Mouse (Mus musculus): ENCODE measurements at regions not wholly inside any gene's neighbourhood (a gene's known extent, or its start where the extent isn't known, plus 50 kb on each side); places are given as distances from the start of the nearest gene placed in this dataset.
"Not testable (repeated sequence)": the region's sequence is repeated elsewhere in the genome, so short reads cannot be mapped to it uniquely, and the experiment has no call there.

DNA sequence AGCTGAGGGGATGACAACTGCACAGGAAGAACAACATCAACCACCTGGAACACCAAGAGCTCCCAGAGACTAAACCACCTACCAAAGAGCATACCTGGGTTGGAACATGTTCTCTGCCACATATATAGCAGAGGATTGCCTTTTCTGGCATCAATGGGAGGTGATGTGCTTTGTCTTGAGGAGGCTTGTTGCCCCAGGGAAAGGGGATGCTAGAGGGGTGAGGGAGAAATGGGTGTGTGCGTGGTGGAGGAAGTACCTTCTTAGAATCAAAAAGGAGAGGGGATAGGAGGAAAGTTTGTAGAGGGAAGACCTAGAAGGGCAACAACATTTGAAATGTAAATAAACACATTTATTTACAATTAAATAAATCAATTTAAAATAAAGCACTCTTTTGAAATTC is 358.5 kb upstream of the Pfkp start:
- H3K4me3 ChIP-seq, result no peak overlapping the region
- H3K9ac ChIP-seq, result no peak overlapping the region
- no peak overlapping the region for H3K27ac ChIP-seq
- no peak for ATAC-seq (ENCODE audit: low FRiP score)
- H3K4me1 ChIP-seq, result no peaks in the 10 kb centered on the region
- no peaks in the 10 kb centered on the region for H3K9me3 ChIP-seq (replicated peaks)
- H3K27me3 ChIP-seq, result no peaks in the 10 kb centered on the region
- 79% methylated on average over 1 of the region's 1 CpGs for WGBS
- no peaks in the 10 kb centered on the region for H3K36me3 ChIP-seq
- no peak overlapping the region for H3K4me2 ChIP-seq (replicated peaks)

DNA sequence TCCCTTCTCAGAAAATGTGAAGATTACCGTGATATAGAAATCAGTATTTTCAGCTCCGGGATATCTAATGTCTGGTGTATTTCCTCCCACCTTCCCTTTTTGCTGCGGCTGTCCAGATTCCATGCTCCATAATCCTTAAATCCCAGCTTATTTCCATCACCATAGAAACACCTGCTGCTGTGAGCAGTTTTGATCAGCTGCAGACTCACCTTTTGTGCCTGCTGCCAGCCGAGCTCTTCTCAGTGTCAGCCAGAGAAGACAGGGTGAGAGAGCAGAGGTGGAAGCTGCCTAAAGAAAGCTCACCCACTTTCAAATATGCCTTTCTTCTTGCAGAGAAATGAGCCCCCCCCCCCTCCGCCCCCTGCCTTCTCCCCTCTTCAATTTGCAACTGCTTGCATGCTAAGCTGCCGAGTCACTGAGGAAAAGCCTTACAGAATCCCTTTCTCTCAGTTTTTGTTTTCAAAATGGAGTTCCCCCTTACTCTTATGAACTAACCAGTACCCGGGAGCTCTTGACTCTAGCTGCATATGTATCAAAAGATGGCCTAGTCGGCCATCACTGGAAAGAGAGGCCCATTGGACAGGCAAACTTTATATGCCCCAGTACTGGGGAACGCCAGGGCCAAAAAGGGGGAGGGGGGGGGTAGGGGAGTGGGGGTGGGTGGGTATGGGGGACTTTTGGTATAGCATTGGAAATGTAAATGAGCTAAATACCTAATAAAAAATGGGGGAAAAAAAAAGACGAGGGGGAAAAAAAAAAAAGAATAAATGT is 350.1 kb upstream of the Pfkp start:
- 47% methylated on average over 10 of the region's 10 CpGs for WGBS

DNA sequence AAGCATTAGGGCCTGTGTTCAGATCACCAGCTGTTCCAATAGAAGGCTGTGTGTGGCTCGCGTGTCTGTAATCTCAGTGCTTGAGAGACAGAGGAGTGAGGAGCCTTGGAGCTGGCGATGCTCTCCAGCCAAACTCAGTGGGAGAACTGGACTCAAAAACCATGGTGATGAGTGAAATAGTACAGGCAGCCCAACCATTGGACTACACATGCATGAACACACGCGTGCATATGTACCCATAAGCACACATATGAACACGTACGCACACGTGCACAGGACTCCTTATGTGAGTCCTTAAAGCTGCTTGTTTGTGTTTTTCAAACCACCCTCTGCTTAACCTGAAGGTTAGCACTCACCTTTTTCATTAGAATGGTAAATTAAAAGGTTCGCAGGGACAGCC is 349.5 kb upstream of the Pfkp start:
- Histone ChIP-seq H3K4me2 (replicated peaks) (no peak overlapping the region), H3K27ac (no peak overlapping the region), H3K4me1 (no peaks in the 10 kb centered on the region), H3K4me3 (no peak overlapping the region), H3K9me3 (replicated peaks) (no peaks in the 10 kb centered on the region), H3K9ac (no peak overlapping the region), H3K36me3 (no peaks in the 10 kb centered on the region), H3K27me3 (no peaks in the 10 kb centered on the region)
- ATAC-seq (ENCODE audit: low FRiP score), result no peak
- 81% methylated on average over 9 of the region's 9 CpGs for WGBS

More for the DNA sequence above, 350.1 kb upstream of the Pfkp start:
- H3K9me3 ChIP-seq (replicated peaks); H3K36me3 ChIP-seq; H3K4me2 ChIP-seq (replicated peaks); H3K9ac ChIP-seq; H3K27ac ChIP-seq; H3K27me3 ChIP-seq; H3K4me1 ChIP-seq; H3K4me3 ChIP-seq; ATAC-seq (ENCODE audit: low FRiP score): not testable (repeated sequence)

DNA sequence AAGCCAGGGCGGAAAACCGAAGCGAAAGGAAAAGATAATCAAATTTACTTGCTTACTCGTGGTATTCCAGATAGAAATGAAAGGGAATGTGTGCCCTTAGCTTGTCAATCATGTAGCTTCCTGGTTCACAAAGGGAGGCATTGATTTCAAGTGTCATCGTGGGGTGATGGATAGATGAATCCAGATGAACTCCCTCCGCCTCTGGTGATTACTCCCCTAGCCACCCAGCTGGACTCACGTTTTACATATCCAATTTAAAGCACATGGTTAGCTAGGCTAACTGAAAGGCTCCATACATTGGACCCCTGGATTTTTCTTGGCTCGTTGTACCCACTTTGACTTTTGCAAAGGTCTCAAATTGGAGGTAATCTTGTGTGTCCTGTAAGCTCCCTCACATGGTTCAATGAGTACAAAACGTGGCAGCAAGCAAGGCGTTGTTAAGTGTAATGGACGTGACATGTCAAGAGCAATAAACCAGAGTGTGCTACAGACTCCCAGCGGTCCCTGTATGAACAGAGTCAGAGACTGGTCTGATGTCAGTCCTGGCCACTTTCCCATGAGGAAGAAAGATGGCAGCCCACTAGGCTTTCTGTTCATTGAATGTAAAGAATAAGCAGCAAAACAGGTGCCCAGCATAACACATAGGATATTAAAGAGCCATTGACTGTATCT is 343.9 kb upstream of the Pfkp start:
- H3K9ac ChIP-seq, result no peak overlapping the region
- no peak overlapping the region for H3K4me2 ChIP-seq (replicated peaks)
- peak overlapping the region; percentile 40; the same call in 1 of the 2 replicates for H3K27ac ChIP-seq
- WGBS, result 44% methylated on average over 12 of the region's 12 CpGs
- H3K36me3 ChIP-seq, result no peaks in the 10 kb centered on the region
- peaks cover 5% of the 10 kb centered on the region; the same call in 1 of the 2 replicates for H3K4me1 ChIP-seq
- ATAC-seq (ENCODE audit: low FRiP score), result peak; percentile 58
- no peaks in the 10 kb centered on the region for H3K27me3 ChIP-seq
- H3K9me3 ChIP-seq (replicated peaks), result no peaks in the 10 kb centered on the region
- no peak overlapping the region for H3K4me3 ChIP-seq

DNA sequence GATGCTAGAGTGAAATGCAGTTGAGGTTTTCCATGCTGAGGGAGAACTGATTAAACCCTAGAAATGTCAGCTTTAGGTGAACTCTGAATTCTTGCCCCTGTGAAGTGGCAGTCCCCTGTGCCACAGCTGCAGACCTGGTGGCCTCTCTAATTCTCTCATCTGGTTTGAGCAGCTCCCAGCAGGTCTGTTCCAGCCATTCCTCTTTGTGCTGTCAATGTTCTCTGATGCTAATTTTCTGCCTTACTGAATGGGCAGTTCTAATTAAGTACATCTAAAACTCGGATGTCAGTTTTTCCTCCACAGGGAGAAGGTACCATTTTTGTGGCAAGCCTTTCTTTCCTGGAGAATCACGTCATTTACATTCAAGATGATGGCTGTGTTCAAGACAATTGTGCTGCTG is 343.1 kb upstream of the Pfkp start:
- WGBS, result 9% methylated on average over 2 of the region's 2 CpGs
- H3K4me2 ChIP-seq (replicated peaks), result no peak overlapping the region
- H3K9ac ChIP-seq, result no peak overlapping the region
- H3K4me3 ChIP-seq, result no peak overlapping the region
- H3K27me3 ChIP-seq, result no peaks in the 10 kb centered on the region
- H3K36me3 ChIP-seq, result no peaks in the 10 kb centered on the region
- peaks cover 5% of the 10 kb centered on the region; the same call in 1 of the 2 replicates for H3K4me1 ChIP-seq
- no peaks in the 10 kb centered on the region for H3K9me3 ChIP-seq (replicated peaks)
- H3K27ac ChIP-seq, result 0 out of 2 replicates have a peak overlapping the region, but pooled peaks have one; percentile 40
- peak; percentile 76 for ATAC-seq (ENCODE audit: low FRiP score)

DNA sequence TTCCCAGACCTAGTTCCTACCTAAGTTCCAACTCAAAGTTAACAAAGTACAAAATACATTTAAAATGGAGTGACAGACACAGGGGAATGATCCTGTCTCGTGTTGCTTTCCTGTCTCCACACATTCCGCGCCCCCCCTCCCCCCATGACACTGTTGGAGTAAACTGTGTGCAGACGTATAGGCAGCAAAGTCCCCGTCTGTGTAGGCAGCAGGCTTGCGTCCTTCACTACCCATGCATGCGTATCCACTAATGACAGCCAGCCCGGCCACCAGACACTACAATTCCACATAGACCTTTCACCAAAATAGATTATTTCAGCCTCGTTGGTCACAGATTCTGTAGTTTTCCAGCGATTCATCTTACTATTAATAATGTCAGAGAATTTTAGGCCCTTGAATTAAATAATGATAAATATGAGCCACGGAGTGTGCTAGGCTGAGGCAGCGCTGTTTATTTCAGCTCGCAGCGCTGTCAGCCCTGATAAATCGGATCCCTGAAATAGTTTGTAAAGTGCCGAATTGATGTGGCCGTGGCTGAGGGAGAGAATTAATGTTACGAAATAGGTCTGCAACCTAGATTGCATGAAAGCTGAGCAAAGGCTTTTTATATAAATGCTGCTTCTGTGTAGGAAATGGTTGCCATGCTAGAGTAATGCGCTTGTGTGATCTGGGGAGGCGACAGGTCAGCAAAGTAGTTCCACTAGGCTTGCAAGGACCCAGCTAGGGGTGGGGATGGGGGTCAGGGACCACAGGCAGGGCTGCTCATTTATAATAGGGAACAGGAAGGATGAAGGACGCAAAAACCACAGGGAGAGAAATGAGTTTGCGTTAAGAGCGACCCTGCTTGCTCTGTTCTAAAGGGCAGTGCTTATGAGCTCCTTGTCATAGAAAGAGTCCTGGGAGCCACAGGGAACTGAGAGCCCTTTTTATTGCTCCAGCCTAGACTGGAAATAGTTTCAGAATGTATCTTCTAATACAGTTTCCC is 336.7 kb upstream of the Pfkp start:
- WGBS, result 54% methylated on average over 23 of the region's 23 CpGs
- H3K27me3 ChIP-seq, result no peaks in the 10 kb centered on the region
- no peaks in the 10 kb centered on the region for H3K9me3 ChIP-seq (replicated peaks)
- no peaks in the 10 kb centered on the region for H3K36me3 ChIP-seq
- H3K4me2 ChIP-seq (replicated peaks), result no peak overlapping the region
- H3K27ac ChIP-seq, result peak overlapping the region; percentile 17; the same call in 1 of the 2 replicates
- ATAC-seq (ENCODE audit: low FRiP score), result peak; percentile 78
- no peak overlapping the region for H3K9ac ChIP-seq
- H3K4me1 ChIP-seq, result no peaks in the 10 kb centered on the region
- no peak overlapping the region for H3K4me3 ChIP-seq

DNA sequence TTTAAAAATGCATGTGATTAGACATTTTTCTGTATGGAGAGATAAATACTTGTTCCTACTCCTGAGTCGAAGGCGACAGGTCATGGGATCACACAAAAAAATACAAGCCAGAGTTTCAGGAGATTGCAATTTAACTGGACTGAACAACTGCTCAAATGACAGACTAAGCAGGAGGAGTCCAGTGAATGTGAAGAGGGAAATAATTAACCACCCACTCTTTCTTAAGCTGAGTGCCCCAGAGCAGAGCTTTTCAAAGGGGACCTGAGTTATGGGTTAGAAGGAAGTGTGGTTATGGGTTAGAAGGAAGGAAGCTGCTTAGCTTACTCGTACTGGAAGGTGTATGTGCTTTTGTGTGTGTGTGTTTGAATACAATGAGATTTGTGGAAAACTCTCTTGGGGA is 307.1 kb upstream of the Pfkp start:
- H3K4me3 ChIP-seq, result no peak overlapping the region
- no peak overlapping the region for H3K27ac ChIP-seq
- WGBS, result 66% methylated on average over 3 of the region's 3 CpGs
- H3K27me3 ChIP-seq, result no peaks in the 10 kb centered on the region
- no peaks in the 10 kb centered on the region for H3K4me1 ChIP-seq
- no peaks in the 10 kb centered on the region for H3K9me3 ChIP-seq (replicated peaks)
- no peak overlapping the region for H3K4me2 ChIP-seq (replicated peaks)
- no peaks in the 10 kb centered on the region for H3K36me3 ChIP-seq
- no peak for ATAC-seq (ENCODE audit: low FRiP score)
- no peak overlapping the region for H3K9ac ChIP-seq

DNA sequence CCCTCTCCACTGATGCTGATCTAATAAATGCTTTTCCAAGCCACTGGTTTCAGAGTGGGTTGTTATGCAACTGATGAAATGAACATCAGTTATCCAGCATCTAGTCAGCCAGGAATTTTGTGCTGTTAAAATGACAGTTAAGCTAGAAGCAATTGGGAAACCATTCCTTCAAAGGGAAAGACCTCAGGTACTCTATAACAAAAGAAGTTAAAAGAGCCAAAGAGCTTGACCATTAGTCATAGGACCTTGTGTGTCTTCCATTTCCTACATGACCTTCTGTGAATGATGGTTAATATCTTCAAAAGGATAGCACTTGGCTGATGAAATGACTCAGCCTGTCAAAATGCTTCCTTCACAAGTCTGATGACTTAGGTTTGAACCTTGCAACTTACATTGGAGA is 275.6 kb upstream of the Pfkp start:
- Histone ChIP-seq H3K4me3 (no peak overlapping the region), H3K9ac (no peak overlapping the region), H3K4me2 (replicated peaks) (no peak overlapping the region), H3K27ac (no peak overlapping the region), H3K9me3 (replicated peaks) (no peaks in the 10 kb centered on the region), H3K36me3 (no peaks in the 10 kb centered on the region), H3K4me1 (no peaks in the 10 kb centered on the region), H3K27me3 (no peaks in the 10 kb centered on the region)
- no peak for ATAC-seq (ENCODE audit: low FRiP score)

DNA sequence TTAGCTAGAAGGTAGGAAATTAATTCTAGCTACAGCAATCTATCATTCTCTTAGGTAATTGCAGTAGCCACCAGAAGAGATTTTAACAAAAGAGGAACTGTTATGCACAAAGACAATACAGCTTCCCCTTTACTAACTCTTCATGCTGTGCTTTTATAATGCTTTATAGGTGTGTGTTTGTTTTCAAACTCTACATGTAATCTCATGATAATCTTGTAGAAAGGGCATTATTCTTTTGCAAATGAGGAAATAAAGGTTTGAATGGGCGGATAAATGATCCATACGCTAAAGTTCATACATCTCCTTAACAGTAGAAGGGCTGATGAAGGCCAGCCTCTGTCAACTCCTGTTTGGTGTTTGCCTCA is 273.8 kb upstream of the Pfkp start:
- H3K4me3 ChIP-seq, result no peak overlapping the region
- no peaks in the 10 kb centered on the region for H3K9me3 ChIP-seq (replicated peaks)
- H3K27me3 ChIP-seq, result no peaks in the 10 kb centered on the region
- H3K36me3 ChIP-seq, result no peaks in the 10 kb centered on the region
- H3K4me2 ChIP-seq (replicated peaks), result no peak overlapping the region
- H3K27ac ChIP-seq, result no peak overlapping the region
- no peak overlapping the region for H3K9ac ChIP-seq
- ATAC-seq (ENCODE audit: low FRiP score), result no peak
- WGBS, result 42% methylated on average over 2 of the region's 2 CpGs
- H3K4me1 ChIP-seq, result no peaks in the 10 kb centered on the region

DNA sequence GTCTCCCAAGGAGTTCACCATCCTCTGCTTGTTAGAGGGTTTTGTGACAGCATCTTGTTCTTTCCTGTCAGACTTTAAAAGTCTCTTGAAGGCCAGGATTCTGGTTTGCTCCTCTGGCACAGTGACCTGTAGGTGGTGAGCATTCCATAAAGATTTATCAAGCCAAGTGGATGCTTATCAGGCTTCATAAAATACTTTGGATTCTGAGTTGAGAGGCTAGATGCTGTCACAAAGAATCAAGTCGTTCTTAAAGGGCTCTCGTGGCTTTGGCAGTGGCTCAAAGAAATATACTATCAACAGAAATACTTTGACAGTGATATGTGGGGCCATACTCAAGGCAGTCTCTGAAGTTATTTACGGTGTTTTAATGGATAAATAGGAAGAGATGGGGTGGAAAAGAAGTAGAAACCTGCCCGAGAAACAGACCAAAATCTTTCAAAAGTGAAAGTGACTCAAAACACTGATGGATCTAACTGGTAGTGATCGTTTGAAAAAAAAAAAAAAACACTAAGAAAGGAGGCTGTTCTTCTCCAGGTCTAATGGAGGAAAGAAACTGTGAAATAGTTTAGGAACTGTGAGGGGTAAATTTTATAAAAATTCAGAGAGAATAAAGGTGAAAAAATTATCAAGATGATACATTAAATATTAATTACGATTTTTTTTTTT is 273.2 kb upstream of the Pfkp start:
- ATAC-seq (ENCODE audit: low FRiP score), result no peak
- Histone ChIP-seq H3K27me3 (no peaks in the 10 kb centered on the region), H3K9ac (no peak overlapping the region), H3K4me2 (replicated peaks) (no peak overlapping the region), H3K27ac (no peak overlapping the region), H3K36me3 (no peaks in the 10 kb centered on the region), H3K9me3 (replicated peaks) (no peaks in the 10 kb centered on the region), H3K4me3 (no peak overlapping the region), H3K4me1 (no peaks in the 10 kb centered on the region)
- 58% methylated on average over 6 of the region's 6 CpGs for WGBS

DNA sequence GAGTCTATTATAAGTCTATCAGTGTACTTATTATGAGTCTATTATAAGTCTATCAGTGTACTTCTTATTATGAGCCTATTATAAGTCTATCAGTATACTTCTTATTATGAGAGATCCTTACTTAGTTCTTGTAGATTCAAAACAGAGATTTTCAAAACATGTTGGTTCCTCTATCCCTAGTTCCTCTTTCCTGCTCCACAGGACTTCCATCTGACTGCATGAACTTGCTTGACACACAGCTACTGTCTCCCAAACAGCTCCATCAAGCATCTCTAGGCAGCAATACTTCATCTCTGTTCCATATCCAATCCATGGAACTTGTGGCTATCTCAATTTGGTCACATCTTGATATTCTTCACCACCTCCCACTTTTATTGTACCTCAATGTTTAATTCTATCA is 257.4 kb upstream of the Pfkp start:
- Histone ChIP-seq H3K9ac (no peak overlapping the region), H3K9me3 (replicated peaks) (no peaks in the 10 kb centered on the region)
- no peak for ATAC-seq (ENCODE audit: low FRiP score)

DNA sequence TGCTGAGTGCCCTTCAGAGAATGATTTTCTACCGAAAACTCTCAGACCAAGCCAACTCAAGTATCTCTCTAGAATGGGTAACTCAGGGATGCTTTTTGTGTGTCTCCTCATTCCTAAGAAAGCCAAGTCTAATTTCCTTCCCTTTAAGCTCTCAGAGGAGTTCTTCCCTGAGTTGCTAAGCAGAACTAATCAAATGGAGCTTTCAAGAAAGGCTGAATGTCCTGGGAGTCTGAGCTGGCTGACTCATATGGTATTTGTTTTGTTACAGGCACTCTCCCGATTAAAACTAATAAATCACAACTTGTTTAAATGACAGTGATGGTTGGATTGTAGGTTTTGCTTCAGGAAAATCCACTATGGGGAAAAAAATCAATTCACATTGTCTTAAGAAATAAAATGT is 253.1 kb upstream of the Pfkp start:
- Histone ChIP-seq H3K27me3 (no peaks in the 10 kb centered on the region), H3K9ac (no peak overlapping the region), H3K27ac (no peak overlapping the region), H3K4me2 (replicated peaks) (no peak overlapping the region), H3K4me1 (no peaks in the 10 kb centered on the region), H3K36me3 (no peaks in the 10 kb centered on the region), H3K9me3 (replicated peaks) (no peaks in the 10 kb centered on the region), H3K4me3 (no peak overlapping the region)
- 57% methylated on average over 2 of the region's 2 CpGs for WGBS
- ATAC-seq (ENCODE audit: low FRiP score), result no peak

More for the DNA sequence above, 257.4 kb upstream of the Pfkp start:
- no peak overlapping the region for H3K27ac ChIP-seq
- no peak overlapping the region for H3K4me2 ChIP-seq (replicated peaks)
- H3K4me1 ChIP-seq, result no peaks in the 10 kb centered on the region
- H3K4me3 ChIP-seq, result no peak overlapping the region
- H3K27me3 ChIP-seq, result no peaks in the 10 kb centered on the region
- H3K36me3 ChIP-seq, result no peaks in the 10 kb centered on the region
